Mouse (Mus musculus): ENCODE measurements around the gene Vmn2r3. TPM values are rescaled to one million over a fixed set of nuclear protein-coding genes. Genes with fewer than 3 reads are reported as not detected.
"Not testable (repeated sequence)": the region's sequence is repeated elsewhere in the genome, so short reads cannot be mapped to it uniquely, and the experiment has no call there.

Gene Vmn2r3
- total and polyA plus RNA-seq, 3 experiments = 0.17 TPM; not detected in 2

DNA sequence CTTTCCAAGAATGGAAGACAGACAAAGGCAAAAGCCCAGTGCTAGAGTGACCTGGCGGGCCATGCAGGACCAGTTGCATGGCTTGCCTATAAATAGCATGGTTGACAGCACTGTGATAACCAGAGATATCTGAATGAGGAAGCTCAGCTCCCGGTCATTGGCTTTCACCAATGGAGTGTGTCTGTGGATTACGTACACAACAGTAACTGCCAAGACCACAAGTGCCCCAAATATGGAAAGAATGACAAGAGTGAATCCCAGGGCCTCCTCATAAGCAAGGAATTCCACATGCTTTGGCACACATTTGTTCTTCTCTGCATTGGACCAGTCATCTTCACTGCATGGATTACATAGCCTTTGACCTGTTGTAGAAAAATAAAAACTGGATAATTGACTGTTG lies 29.9 kb downstream of the Vmn2r3 start:
- Histone ChIP-seq H3K36me3 (ENCODE audit: control insufficient read depth in 1 of 2, insufficient read depth in 2 of 2, low read length in 2 of 2) (peaks cover 0 to 8% of the 10 kb centered on the region in 2 experiments; a peak in 2 of 4 replicates), H3K4me1 (ENCODE audit: control insufficient read depth in 1 of 2, insufficient read depth in 2 of 2, low read length in 2 of 2) (peaks cover 8 to 11% of the 10 kb centered on the region in 2 experiments), H3K79me2 (ENCODE audit: control insufficient read depth, insufficient read depth, low read length, poor library complexity) (no peaks in the 10 kb centered on the region), H3K27ac (ENCODE audit: control insufficient read depth, low read depth, low read length) (no peak overlapping the region), H3K9ac (ENCODE audit: control insufficient read depth, low read depth, low read length, poor library complexity, severe bottlenecking) (no peak overlapping the region), H3K4me3 (ENCODE audit: control insufficient read depth in 1 of 2, insufficient read depth in 1 of 2, low read depth in 2 of 2, low read length in 2 of 2) (no peak overlapping the region), H3K27me3 (ENCODE audit: control insufficient read depth in 1 of 2, insufficient read depth in 2 of 2, low read length in 2 of 2) (no peaks in the 10 kb centered on the region), H3K9me3 (replicated peaks; ENCODE audit: insufficient read depth, low read length) (no peaks in the 10 kb centered on the region)
- no peak for TF ChIP-seq SIN3A (IDR thresholded peaks at IDR 0.05; ENCODE audit: low read length)
- TF ChIP-seq MEF2A (IDR thresholded peaks at IDR 0.05; ENCODE audit: extremely low read depth, insufficient replicate concordance, low read depth, low read length, poor library complexity, severe bottlenecking) = 0 out of 2 replicates have a peak, but pooled peaks have one; percentile 52
- DNase-seq (ENCODE audit: low read depth, low spot score) = peak; percentile 23

DNA sequence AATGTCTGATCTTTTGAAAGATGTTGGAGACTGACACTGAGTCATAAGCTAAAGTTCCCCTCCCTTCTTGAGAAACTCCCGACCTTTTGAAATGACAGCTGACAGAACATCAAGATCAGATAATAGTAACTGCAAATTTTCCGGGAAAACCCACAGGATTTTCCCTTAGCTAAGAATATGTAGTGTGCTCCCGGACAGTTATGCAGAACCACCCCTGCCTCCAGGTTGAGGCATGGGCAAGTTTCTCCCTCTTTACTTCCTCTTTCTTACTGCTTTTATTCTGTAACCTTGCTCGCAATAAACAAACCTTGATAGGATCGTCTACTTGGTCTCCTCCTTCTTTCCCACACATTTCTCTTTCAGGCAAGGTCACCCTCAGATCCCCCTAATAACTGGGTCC lies 37.9 kb downstream of the Vmn2r3 start:
- H3K4me3 ChIP-seq (ENCODE audit: control insufficient read depth in 1 of 2, insufficient read depth in 1 of 2, low read depth in 2 of 2, low read length in 2 of 2) = no peak overlapping the region
- H3K4me1 ChIP-seq (ENCODE audit: control insufficient read depth in 1 of 2, insufficient read depth in 2 of 2, low read length in 2 of 2) = peaks cover 4 to 5% of the 10 kb centered on the region in 2 experiments; a peak in 3 of 4 replicates
- H3K36me3 ChIP-seq (ENCODE audit: control insufficient read depth in 1 of 2, insufficient read depth in 2 of 2, low read length in 2 of 2) = peaks cover 0 to 2% of the 10 kb centered on the region in 2 experiments; a peak in 2 of 4 replicates
- no peaks in the 10 kb centered on the region for H3K79me2 ChIP-seq (ENCODE audit: control insufficient read depth, insufficient read depth, low read length, poor library complexity)
- H3K27me3 ChIP-seq (ENCODE audit: control insufficient read depth in 1 of 2, insufficient read depth in 2 of 2, low read length in 2 of 2) = no peaks in the 10 kb centered on the region
- no peak for TF ChIP-seq SIN3A (IDR thresholded peaks at IDR 0.05; ENCODE audit: low read length)
- no peak for TF ChIP-seq USF1 (IDR thresholded peaks at IDR 0.05; ENCODE audit: low read depth, low read length)
- TF ChIP-seq HCFC1 (IDR thresholded peaks at IDR 0.05; ENCODE audit: low read depth, low read length) = no peak
- no peak for TF ChIP-seq MAFK (IDR thresholded peaks at IDR 0.05; ENCODE audit: borderline replicate concordance, low read depth, low read length)
- TF ChIP-seq NRF1 (IDR thresholded peaks at IDR 0.05; ENCODE audit: insufficient read depth, low read depth, low read length, poor library complexity, severe bottlenecking) = no peak
- no peak for TF ChIP-seq ZKSCAN1 (IDR thresholded peaks at IDR 0.05; ENCODE audit: low read depth, low read length)
- no peak for TF ChIP-seq ZNF384 (IDR thresholded peaks at IDR 0.05; ENCODE audit: low read depth, low read length)
- no peak for TF ChIP-seq RCOR1 (IDR thresholded peaks at IDR 0.05; ENCODE audit: low read depth, low read length)
- TF ChIP-seq JUND (IDR thresholded peaks at IDR 0.05; ENCODE audit: low read depth, low read length) = no peak
- no peak for TF ChIP-seq GATA1 (IDR thresholded peaks at IDR 0.05; ENCODE audit: low read depth, low read length)
- TF ChIP-seq EP300 (IDR thresholded peaks at IDR 0.05; ENCODE audit: low read depth in 1 of 2, low read length in 2 of 2) = no peak
- TF ChIP-seq E2F4 (IDR thresholded peaks at IDR 0.05; ENCODE audit: borderline replicate concordance, low read depth, low read length) = no peak
- TF ChIP-seq MXI1 (IDR thresholded peaks at IDR 0.05; ENCODE audit: low read depth, low read length) = no peak
- TF ChIP-seq MEF2A (IDR thresholded peaks at IDR 0.05; ENCODE audit: extremely low read depth, insufficient replicate concordance, low read depth, low read length, poor library complexity, severe bottlenecking) = no peak
- no peak for TF ChIP-seq MYB (IDR thresholded peaks at IDR 0.05; ENCODE audit: low read depth, low read length)
- no peak for TF ChIP-seq MAZ (IDR thresholded peaks at IDR 0.05; ENCODE audit: low read depth, low read length)
- no peak for TF ChIP-seq NELFE (IDR thresholded peaks at IDR 0.05; ENCODE audit: low read depth, low read length)
- TF ChIP-seq BHLHE40 (IDR thresholded peaks at IDR 0.05; ENCODE audit: borderline replicate concordance, low read depth, low read length) = no peak
- TF ChIP-seq TBP (IDR thresholded peaks at IDR 0.05; ENCODE audit: low read depth, low read length) = no peak
- no peak overlapping the region for H3K9ac ChIP-seq (ENCODE audit: control insufficient read depth, low read depth, low read length, poor library complexity, severe bottlenecking)
- H3K27ac ChIP-seq (ENCODE audit: control insufficient read depth, low read depth, low read length) = no peak overlapping the region
- H3K9me3 ChIP-seq (replicated peaks; ENCODE audit: insufficient read depth, low read length) = no peaks in the 10 kb centered on the region
- peak; percentile 29 for DNase-seq (ENCODE audit: low read depth, low spot score)

DNA sequence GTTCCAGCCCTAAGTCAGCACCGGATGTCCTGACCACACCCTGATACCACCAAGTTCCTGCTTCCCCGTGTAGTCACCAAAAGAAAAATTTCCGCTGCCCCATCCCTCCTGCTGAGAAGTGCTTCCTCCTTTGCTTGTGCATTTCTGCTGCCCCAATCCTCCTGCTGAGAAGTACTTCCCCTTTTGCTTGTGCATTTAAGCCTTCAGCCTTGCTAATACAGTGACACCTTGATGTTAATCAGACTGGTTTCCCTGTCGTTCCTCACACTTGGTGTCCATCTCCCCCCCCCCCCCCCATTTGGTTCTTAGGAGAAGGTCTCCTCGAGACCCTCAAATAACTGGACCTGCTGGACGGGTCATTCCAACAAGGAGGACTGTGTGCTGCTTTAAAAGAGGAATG lies 39.0 kb downstream of the Vmn2r3 start:
- not testable (repeated sequence) for H3K9me3 ChIP-seq (replicated peaks; ENCODE audit: insufficient read depth, low read length); H3K9ac ChIP-seq (ENCODE audit: control insufficient read depth, low read depth, low read length, poor library complexity, severe bottlenecking); H3K4me3 ChIP-seq (ENCODE audit: control insufficient read depth in 1 of 2, insufficient read depth in 1 of 2, low read depth in 2 of 2, low read length in 2 of 2); H3K4me1 ChIP-seq (ENCODE audit: control insufficient read depth in 1 of 2, insufficient read depth in 2 of 2, low read length in 2 of 2); H3K27me3 ChIP-seq (ENCODE audit: control insufficient read depth in 1 of 2, insufficient read depth in 2 of 2, low read length in 2 of 2); H3K27ac ChIP-seq (ENCODE audit: control insufficient read depth, low read depth, low read length); H3K36me3 ChIP-seq (ENCODE audit: control insufficient read depth in 1 of 2, insufficient read depth in 2 of 2, low read length in 2 of 2); H3K79me2 ChIP-seq (ENCODE audit: control insufficient read depth, insufficient read depth, low read length, poor library complexity)
- peak; percentile 14 for DNase-seq (ENCODE audit: low read depth, low spot score)

Measured in MEL (cell line).